Mouse (Mus musculus): ENCODE data around the gene Prss46.
"Not testable (repeated sequence)": the region's sequence is repeated elsewhere in the genome, so short reads cannot be mapped to it uniquely, and the experiment has no call there.

Prss46 gene

GRCm38 (mm10) chr9:110844206-110844605, at the start of gene Prss46:
Gene Prss46, plus strand, starts transcription at chr9:110844506.
- no peak for DNase-seq (ENCODE audit: inconsistent ontology term)

- no peak for DNase-seq (ENCODE audit: inconsistent ontology term)
Measured at GRCm38 (mm10) chr9:110797013-110797412, 47.3 kb upstream of the Prss46 start.

DNA sequence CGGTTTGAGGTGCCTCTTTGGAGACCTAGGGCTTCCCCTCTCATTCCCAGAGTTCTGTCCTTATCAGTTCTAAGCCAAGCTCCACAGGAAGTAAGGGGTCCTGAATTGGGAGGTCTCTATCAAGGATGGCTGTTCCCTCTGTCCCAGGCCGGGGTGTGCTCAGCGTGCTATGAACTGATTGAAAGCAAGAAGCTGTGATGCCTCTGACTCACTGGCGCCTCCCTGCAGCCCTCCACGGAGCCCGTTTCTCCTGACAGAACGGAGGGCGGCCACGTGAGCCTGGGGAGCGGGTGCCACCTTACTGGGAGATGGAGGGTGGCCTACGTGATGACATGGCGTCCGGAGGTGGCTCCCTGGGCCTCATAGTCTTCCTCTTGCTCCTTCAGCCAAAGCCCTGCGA, 46.4 kb upstream of the Prss46 start, which contains the start of gene Prss42:
Gene Prss42 (plus strand): TSS at position 301 of the 400 bp plus-strand sequence.
- no peak for DNase-seq (ENCODE audit: inconsistent ontology term)

DNA sequence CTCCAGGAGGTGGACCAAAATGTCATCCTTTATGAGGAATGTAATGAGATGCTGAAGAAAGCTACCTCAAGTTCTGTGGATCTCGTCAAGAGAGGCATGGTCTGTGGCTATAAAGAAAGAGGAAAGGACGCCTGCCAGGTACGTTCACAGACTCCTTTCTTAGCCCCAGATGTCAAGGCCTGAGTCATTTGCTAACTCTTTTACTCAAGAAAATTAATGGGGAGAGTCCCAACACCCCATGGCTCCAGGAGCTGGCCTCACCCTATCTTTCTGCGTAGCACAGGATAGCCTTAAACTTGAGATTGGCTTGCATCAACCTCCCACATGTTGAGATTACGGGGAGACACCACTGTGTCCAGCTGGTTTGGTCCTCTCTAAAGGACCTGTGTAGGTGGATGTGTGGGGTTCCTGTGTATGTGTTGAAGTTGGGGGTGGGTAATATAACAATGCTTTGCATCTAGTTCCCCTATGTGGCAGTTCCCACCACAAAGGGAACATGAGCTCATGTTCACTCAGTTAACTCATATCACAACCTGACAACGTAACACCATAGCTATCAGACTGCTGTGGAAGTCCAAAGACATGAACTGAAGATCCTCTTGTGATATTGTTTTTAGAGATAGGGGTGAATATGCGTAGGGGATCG, 43.3 kb upstream of the Prss46 start:
- DNase-seq (ENCODE audit: inconsistent ontology term) = no peak

DNA sequence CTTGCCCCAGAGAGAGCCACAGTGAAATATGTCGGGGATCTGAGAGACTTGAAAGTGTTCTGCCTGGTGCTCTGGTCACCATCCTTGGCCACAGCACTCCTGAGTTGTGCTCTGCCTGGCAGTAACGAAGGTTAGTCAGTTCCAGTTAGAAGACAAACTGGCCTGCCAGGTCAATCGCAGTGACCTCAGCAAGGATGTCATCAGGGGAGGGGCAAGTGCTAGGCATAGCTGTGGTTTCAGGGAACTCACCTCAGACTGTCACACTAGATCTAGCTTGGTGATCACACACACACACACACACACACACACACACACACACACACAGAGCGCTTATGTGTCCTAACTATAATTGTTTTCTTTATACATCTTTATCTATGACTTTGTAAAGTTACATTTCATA, 41.0 kb upstream of the Prss46 start:
- DNase-seq (ENCODE audit: inconsistent ontology term) = peak; percentile 9

DNA sequence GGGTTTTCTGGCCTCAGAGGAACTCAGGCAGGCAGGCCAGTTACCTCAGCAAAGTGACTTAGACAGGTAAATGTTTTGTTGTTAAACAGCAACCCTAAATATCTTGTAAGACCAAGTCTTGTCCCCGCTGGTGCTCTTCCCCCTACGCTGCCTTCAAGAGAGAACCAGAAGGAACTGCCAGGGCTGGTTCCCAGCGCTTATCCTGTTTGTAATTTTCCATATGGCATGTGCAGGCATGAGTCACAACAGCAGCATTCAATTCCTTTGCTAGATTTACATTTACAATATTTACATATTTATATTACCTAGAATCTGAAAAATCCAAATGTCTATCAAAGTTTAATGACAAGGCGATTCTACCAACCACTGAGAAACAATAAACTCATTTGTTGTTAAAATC, 34.3 kb upstream of the Prss46 start:
- no peak for DNase-seq (ENCODE audit: inconsistent ontology term)

- no peak for DNase-seq (ENCODE audit: inconsistent ontology term)
Measured at GRCm38 (mm10) chr9:110813789-110814188, 30.5 kb upstream of the Prss46 start, which contains the start of gene Prss44. Gene Prss44, plus strand, starts transcription at chr9:110813994.

- DNase-seq (ENCODE audit: inconsistent ontology term) = not testable (repeated sequence)
Measured at GRCm38 (mm10) chr9:110820546-110820945, 23.8 kb upstream of the Prss46 start.

DNA sequence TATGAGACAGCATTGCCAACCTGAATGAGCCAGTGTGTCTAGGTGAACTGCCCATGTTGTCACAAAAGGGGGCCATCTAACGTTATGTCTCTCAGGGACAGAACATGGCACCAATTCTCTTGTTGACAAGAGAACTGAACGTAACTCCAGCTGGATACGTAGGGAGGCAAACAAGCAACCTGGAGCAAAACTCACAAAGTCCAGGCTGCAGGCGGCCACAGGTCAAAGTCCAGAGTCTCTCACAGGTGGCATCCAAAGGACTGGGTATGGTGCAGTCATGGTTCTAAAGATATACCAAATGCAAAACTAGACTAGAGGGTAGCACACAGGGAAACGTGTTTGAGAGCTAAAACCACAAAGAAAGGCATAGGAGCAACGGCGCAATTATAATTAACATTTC, 22.9 kb upstream of the Prss46 start:
- no peak for DNase-seq (ENCODE audit: inconsistent ontology term)

DNA sequence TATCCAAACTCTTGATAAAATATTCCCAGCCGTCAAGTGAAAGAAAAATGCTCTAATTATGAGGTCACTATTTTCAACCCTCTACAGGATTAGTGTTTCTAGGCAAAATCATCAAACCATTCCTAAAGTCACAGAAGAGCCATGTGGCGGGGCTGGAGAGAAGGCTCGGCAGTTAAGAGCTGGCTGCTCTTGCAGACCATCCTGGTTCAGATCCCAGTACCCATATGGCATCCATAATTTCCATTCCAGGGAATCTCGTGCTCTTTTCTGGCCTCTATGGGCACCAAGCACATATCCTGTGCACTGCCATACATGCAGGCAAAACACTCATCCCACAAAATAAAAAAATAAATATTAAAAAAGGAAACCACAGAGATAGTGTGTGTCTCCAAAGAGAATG, 18.9 kb upstream of the Prss46 start:
- DNase-seq (ENCODE audit: inconsistent ontology term) = no peak

DNA sequence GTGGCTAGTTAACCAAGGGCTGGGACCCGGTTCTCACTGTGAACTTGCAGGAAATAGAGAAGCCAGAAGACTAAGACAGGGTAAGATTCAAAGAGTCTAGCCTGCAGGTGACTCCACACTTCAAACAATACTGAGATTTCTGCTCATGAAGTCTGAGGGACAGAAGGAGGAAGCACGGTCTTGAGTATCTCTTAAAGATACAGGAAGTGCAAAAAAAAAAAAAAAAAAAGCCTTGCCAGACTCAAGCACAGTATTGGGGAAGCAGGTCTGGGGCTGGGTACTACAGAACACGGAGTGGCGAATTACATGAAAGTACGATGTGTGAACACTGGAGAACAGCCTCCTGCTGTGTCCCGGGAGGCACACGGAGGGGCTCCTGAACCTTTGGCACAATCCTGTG, 18.5 kb upstream of the Prss46 start:
- DNase-seq (ENCODE audit: inconsistent ontology term) = no peak

- no peak for DNase-seq (ENCODE audit: inconsistent ontology term)
Measured at GRCm38 (mm10) chr9:110826390-110826789, 17.9 kb upstream of the Prss46 start, which contains the start of gene Prss43. Gene Prss43, plus strand, starts transcription at chr9:110826690.

- no peak for DNase-seq (ENCODE audit: inconsistent ontology term)
Measured at GRCm38 (mm10) chr9:110833021-110833420, 11.3 kb upstream of the Prss46 start.

- DNase-seq (ENCODE audit: inconsistent ontology term) = no peak
Measured at GRCm38 (mm10) chr9:110834411-110834810, 9.9 kb upstream of the Prss46 start, which contains the start of gene Prss45. Gene Prss45, plus strand, starts transcription at chr9:110834588.

GRCm38 (mm10) chr9:110834961-110835360, 9.3 kb upstream of the Prss46 start:
- no peak for DNase-seq (ENCODE audit: inconsistent ontology term)

DNA sequence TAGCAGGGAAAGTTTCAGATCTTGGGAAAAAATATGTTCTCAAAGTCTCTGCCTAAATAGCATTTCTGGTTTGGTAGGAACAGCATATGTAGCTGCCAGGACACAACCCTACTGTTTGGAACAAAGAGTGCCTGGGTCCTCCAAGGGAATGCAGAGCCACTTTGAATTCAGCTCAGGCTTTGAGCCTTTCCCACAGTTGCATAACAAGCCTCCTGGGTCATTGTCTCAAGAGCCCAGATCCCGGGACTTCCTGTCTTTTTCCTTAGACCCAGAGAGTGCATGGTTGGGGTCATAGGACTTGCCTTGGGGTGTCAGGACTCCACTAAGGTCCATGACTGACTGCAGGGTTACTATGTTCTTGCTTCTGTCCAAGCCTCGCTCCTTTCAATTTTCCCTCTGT, 8.2 kb upstream of the Prss46 start:
- DNase-seq (ENCODE audit: inconsistent ontology term) = peak; percentile 7

DNA sequence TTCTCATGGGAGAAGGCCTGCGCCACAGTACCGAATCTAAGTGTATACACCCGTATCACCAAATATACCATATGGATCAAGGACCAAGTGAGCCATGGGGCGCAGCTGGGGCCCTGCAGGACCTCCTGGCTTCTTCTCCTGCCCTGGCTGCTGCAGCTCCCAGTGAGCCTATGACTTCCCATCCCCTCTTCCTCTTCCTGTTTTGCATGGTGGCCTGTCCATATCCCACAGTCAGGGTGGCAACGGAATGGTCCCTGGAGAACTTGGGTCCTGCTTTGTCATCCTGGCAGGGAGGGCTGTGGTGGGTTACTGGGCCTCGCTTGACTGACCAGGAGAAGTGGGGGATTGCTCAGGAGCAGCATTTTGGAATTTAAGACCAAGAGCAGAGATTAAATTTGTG, 3.4 kb upstream of the Prss46 start:
- DNase-seq (ENCODE audit: inconsistent ontology term) = no peak

GRCm38 (mm10) chr9:110841438-110841837, 2.9 kb upstream of the Prss46 start:
- no peak for DNase-seq (ENCODE audit: inconsistent ontology term)

- DNase-seq (ENCODE audit: inconsistent ontology term) = peak; percentile 87
Measured at GRCm38 (mm10) chr9:110849162-110849561, 4.9 kb downstream of the Prss46 start.

- DNase-seq (ENCODE audit: inconsistent ontology term) = no peak
Measured at GRCm38 (mm10) chr9:110855903-110856302, 11.6 kb downstream of the Prss46 start.

DNA sequence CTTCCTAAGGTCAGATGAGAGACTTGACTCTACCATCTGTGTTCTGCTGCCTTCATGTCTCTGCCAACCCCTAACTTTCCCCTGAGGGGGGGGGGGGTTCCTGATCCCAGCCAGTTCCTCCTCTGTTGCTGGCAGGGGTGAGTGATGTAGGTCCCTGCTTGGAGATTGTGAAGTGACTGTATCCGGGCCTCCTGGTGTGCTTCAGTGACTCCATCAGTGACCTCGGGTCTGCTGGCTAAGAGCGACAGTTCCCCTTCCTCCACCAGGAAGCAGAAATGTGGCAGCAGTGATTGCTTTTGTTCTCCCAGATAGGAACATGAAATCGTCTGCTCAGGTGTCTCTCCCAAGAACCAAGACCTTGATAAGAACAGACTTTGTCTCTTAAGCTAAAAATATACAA, 12.6 kb downstream of the Prss46 start:
- DNase-seq (ENCODE audit: inconsistent ontology term) = no peak

GRCm38 (mm10) chr9:110857781-110858472, 13.6 kb downstream of the Prss46 start, which contains the start of gene Prss50:
Gene Prss50, plus strand, starts transcription at chr9:110857967.
- DNase-seq (ENCODE audit: inconsistent ontology term) = no peak

DNA sequence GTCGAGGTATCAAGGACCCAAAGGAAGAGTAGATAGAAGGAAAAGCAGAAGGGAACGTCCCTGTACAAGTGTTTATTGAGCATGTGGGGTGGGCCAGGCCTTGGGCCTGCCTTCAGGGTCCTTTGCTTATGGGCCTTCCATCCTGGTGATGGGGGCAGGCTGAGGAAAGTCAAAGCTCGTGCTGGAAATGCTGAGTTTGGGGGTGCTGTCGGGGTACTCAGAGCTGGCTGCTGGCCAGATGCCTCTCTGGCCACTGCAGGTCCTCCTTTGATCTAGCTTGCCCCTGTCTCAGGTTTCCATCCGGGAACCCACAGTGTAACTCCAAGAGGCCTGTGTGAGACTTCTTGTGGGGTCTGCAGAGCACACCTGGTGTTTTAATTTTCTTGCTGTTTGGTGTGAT, 14.2 kb downstream of the Prss46 start:
- no peak for DNase-seq (ENCODE audit: inconsistent ontology term)

Data from Muller cell, postnatal 12 days (primary cell).